Mouse (Mus musculus): Measurements from ENCODE around the gene Cpne6.

GRCm38 (mm10) chr14:55518897-55519296, 8.7 kb downstream of the Cpne6 start:
- TF ChIP-seq CTCF (conservative IDR thresholded peaks at IDR 0.05 in 1 of 2, IDR thresholded peaks at IDR 0.05 in 1 of 2; ENCODE audit: low read depth in 2 of 2, low read length in 2 of 2) = no peak
- TF ChIP-seq E2F4 (IDR thresholded peaks at IDR 0.05; ENCODE audit: insufficient replicate concordance, low read depth, low read length) = no peak
- TF ChIP-seq SMC3 (IDR thresholded peaks at IDR 0.05; ENCODE audit: low read depth, low read length) = no peak
- no peak for TF ChIP-seq ETS1 (conservative IDR thresholded peaks at IDR 0.05; ENCODE audit: low read depth, low read length)
- no peak for TF ChIP-seq EP300 (IDR thresholded peaks at IDR 0.05; ENCODE audit: low read length)
- TF ChIP-seq USF1 (IDR thresholded peaks at IDR 0.05; ENCODE audit: low read depth, low read length) = no peak
- TF ChIP-seq ZKSCAN1 (IDR thresholded peaks at IDR 0.05; ENCODE audit: borderline replicate concordance, low read depth, low read length) = no peak
